Mouse (Mus musculus) heart, embryonic 10.5 days (tissue): ENCODE data around the gene Map2k4. TPM values are rescaled to one million over a fixed set of nuclear protein-coding genes. Genes with fewer than 3 reads are reported as not detected.
A peak's percentile ranks its signal among the peaks of the same experiment; 100 is the strongest.

ENCODE experiments used
- DNase-seq: peaks from one replicate; pipeline ENCODE4 v3.0.0-alpha.2; 2017; ENCODE audit warnings: low spot score
- H3K27ac ChIP-seq: fragments of 300-500 bp; sonication (generic); 2 replicates; pipeline ENCODE4 v1.5.1; 2016; ENCODE audit warnings: mild to moderate bottlenecking
- H3K27me3 ChIP-seq: fragments of 300-500 bp; sonication (generic); 2 replicates; pipeline ENCODE4 v1.6.1; 2016; ENCODE audit warnings: mild to moderate bottlenecking; ENCODE audit not compliant: poor library complexity, insufficient read depth, severe bottlenecking
- H3K36me3 ChIP-seq: fragments of 300-500 bp; sonication (generic); 2 replicates; pipeline ENCODE4 v1.6.1; 2016; ENCODE audit warnings: mild to moderate bottlenecking, moderate library complexity
- H3K4me1 ChIP-seq: fragments of 300-500 bp; sonication (generic); 2 replicates; pipeline ENCODE4 v1.6.1; 2016; ENCODE audit warnings: mild to moderate bottlenecking
- H3K4me3 ChIP-seq: fragments of 300-500 bp; sonication (generic); 2 replicates; pipeline ENCODE4 v1.5.1; 2016; ENCODE audit warnings: mild to moderate bottlenecking, moderate library complexity
- H3K9me3 ChIP-seq: fragments of 300-500 bp; sonication (generic); 2 replicates; pipeline ENCODE4 v1.6.1; 2016; ENCODE audit warnings: mild to moderate bottlenecking, moderate library complexity
- WGBS: fragments of 180-500 bp; shearing (Covaris S2); methylation state at CpG from one replicate; pipeline ENCODE4 v1.1.7; 2016; 5-methylcytosine and 5-hydroxymethylcytosine counted together
- microRNA counts: library from miRNA; unstranded; fragments of <30 nt; microRNA quantifications from one replicate; lab custom pipeline; 2017
- microRNA-seq: library from miRNA; unstranded; fragments of <30 nt; microRNA quantifications from one replicate; pipeline ENCODE4, GENCODE M21; 2017
- polyA plus RNA-seq: library from polyadenylated mRNA; unstranded; fragments of >200 nt; fragmentation: Nextera tagmentation; extraction: Ambion mirVana; gene quantifications from 2 replicates; pipeline ENCODE4 v1.2.1, GENCODE M21; 2016

Gene Map2k4
- polyA plus RNA-seq, 1 experiment from 2014 or later = 71.2 TPM

DNA sequence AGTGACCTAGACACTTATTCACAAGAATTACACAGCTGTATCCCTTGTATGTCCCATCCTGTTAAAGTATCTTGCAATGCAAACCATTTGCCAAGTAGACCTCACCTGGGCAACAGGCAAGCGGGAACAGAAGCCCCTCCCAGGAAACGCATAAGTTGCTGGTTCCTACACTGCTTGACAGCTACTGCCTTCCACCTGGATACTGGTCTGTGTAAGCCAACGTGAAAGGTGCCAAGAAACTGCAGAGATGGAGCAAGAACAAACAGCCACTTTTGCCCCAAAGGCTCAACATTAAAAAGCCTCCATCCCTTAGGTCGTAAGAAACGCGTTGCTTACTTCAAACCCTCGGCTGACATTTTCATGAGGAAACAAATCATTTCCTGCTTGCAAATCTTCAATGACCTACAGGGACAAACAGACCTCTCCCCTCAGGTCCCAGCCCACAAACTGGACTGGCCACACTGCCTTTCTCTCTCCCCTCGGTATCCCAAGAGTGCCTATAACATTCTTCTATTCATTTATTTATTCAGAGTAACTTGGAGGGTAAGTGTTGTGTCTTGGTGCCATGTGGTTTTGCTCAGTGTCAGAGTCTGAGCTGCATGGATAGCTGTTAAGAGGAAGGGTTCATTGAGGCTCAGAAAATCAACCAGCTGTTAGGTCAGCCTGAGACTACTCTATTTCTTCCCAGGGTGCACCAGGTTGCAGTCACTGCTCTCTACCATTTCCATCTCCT is 126.1 kb downstream of the Map2k4 start:
- Histone ChIP-seq H3K36me3 (no peaks in the 10 kb centered on the region), H3K4me1 (0 out of 2 replicates have a peak, but pooled peaks cover 4% of the 10 kb centered on the region), H3K4me3 (no peak overlapping the region), H3K27ac (no peak overlapping the region), H3K27me3 (no peaks in the 10 kb centered on the region), H3K9me3 (no peaks in the 10 kb centered on the region)
- DNase-seq = no peak
- 76% methylated on average over 8 of the region's 8 CpGs for WGBS

DNA sequence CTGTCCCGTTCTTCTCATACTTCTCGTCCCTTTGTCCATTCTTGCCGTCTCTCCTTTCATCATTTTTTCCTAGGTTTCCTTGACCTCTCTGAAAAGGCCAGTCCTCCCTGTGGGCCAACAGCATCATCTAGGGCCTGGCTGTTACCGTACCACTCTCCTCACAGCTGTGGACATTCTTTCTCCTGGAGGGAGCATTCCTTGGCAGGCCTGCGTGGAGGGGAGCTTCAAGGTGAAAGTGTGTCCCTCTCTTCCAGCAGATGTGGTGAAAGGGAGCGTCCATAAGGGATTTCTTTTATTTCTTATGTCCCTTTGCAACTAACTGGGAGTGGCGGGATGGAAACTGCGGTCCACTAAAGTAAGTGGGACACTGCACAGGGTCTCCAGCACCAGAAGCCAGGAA is 134.2 kb downstream of the Map2k4 start:
- peaks cover 43% of the 10 kb centered on the region for H3K4me1 ChIP-seq
- H3K36me3 ChIP-seq = no peaks in the 10 kb centered on the region
- no peak overlapping the region for H3K4me3 ChIP-seq
- H3K9me3 ChIP-seq = no peaks in the 10 kb centered on the region
- DNase-seq = no peak
- 68% methylated on average over 8 of the region's 8 CpGs for WGBS
- H3K27me3 ChIP-seq = no peaks in the 10 kb centered on the region
- H3K27ac ChIP-seq = peak overlapping the region; percentile 63; the same call in 1 of the 2 replicates

DNA sequence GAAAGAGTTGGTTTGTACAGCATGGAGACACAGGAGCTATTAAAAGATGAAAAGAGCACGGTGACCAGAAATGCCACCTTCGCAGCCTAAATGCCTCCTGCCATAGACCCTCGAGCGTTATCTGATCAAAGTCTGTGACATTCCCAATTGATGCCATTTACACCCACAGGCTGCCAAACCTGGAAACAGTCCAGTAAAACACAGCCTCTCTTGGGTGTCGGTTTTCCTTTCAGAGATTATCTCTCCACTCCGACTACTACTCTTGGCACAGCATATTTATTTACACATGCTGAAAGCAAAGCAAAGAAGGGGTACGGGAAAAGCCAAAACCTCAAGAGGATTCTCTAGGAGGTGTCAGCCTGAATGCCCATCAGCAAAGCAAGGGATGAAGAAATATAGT is 136.7 kb downstream of the Map2k4 start:
- WGBS = 36% methylated on average over 7 of the region's 7 CpGs
- peaks cover 64% of the 10 kb centered on the region for H3K4me1 ChIP-seq
- H3K9me3 ChIP-seq = no peaks in the 10 kb centered on the region

DNA sequence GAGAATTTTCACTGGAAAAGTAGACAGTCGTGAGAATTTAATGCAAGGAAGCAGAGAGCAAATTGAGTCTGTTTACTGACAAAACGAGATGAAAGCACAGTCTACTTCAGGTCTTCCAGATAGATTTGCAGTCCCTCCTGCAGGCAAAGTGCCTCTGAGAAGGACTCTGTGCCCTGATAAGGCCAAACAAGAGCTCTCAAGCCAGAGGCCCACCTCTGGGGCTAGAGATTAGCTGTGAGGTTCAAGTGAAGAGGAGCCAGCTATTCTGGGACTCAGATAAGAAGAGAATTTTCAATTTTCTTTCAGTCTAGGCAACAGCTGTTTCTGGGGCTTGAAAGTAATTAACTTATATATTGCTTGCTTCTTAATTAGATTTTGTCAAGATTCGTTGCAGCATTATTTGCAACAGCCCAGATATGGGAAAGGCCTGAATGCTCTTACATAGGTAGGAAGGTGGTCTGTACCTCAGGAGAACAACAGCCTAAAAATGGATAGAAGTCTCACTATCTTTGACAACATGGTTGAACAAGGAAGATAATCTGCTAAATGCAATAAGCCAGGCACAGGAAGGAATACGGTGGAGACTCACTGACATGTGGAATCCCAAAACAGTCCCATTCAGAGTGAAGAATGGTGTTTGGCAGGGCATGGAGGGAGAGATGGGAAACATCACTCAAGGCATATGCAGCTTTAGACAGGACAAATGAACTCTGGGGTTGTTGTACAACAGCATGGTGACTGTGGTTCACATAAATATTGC is 138.0 kb downstream of the Map2k4 start:
- Histone ChIP-seq H3K27me3 (no peaks in the 10 kb centered on the region), H3K4me1 (peaks cover 75% of the 10 kb centered on the region), H3K36me3 (no peaks in the 10 kb centered on the region), H3K9me3 (no peaks in the 10 kb centered on the region), H3K27ac (peak overlapping the region; percentile 86), H3K4me3 (peak overlapping the region; percentile 37)
- 14% methylated on average over 4 of the region's 4 CpGs for WGBS
- peak; percentile 92 for DNase-seq

More for the DNA sequence above, 136.7 kb downstream of the Map2k4 start:
- Histone ChIP-seq H3K27ac (peak overlapping the region; percentile 86), H3K4me3 (no peak overlapping the region), H3K36me3 (no peaks in the 10 kb centered on the region), H3K27me3 (no peaks in the 10 kb centered on the region)
- no peak for DNase-seq

DNA sequence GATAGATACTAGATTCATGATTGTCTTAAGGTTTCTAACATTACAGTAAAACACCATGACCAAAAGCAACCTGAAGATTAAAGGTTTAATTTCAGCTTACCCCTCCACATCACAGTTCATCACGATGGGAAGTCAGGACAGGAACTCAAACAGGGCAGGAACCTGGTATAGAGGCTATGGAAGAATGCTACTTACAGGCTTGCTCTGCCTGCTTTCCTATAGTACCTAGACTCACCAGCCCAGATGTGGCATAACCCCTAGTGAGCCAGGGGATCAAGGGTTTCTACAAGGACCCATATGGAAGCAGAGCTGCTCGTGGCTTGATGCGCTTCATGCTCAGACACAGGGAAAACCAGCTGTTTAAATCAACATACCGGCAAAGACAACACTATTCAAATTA is 138.6 kb downstream of the Map2k4 start:
- Histone ChIP-seq H3K9me3 (no peaks in the 10 kb centered on the region), H3K27me3 (no peaks in the 10 kb centered on the region), H3K36me3 (no peaks in the 10 kb centered on the region), H3K4me3 (peak overlapping the region; percentile 37), H3K4me1 (peaks cover 76% of the 10 kb centered on the region), H3K27ac (peak overlapping the region; percentile 86)
- 27% methylated on average over 4 of the region's 4 CpGs for WGBS
- no peak for DNase-seq

DNA sequence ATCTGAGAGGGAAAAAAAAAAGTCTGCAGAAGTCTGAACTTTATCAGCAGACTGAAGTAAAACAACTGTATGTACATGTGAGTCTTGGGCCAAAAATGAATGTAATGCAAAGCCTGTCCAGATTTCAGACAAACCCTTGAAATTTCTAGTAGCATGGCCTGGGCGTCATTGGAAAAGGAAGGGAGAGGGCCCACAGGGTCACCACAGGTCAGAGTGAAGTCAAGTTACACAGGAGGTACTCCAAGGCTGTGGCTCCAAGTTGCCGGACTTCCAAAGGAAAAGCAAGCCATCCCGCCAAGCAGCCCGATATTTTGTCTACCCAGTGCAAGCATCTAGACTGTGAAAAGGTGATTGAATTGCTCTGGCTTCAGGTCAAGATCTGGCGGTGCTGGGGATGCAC is 141.8 kb downstream of the Map2k4 start:
- H3K27me3 ChIP-seq = no peaks in the 10 kb centered on the region
- H3K4me1 ChIP-seq = peaks cover 63% of the 10 kb centered on the region
- H3K4me3 ChIP-seq = no peak overlapping the region
- no peaks in the 10 kb centered on the region for H3K36me3 ChIP-seq
- DNase-seq = no peak
- WGBS = 76% methylated on average over 5 of the region's 5 CpGs
- H3K27ac ChIP-seq = peak overlapping the region; percentile 86
- H3K9me3 ChIP-seq = no peaks in the 10 kb centered on the region

DNA sequence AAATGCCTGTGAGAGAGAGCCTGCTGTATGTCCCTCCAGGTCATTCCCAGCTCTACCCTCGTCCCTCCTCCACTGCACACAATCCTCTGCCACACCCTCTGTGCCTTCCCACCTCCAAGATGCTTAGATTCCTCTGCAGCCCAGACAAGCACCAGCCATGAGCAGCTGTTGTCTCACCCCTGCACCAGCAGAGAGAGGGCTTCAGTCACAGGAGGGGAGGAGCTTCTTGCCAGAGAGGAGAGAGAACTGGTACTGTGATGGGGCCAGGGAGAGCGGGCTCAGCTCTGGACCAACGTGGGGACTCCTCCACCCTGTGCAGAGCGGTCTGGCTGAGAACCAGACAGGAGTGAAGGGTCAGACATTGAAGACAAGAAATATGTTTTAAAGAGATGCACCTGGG is 143.6 kb downstream of the Map2k4 start:
- Histone ChIP-seq H3K9me3 (no peaks in the 10 kb centered on the region), H3K4me3 (no peak overlapping the region), H3K27me3 (no peaks in the 10 kb centered on the region), H3K36me3 (no peaks in the 10 kb centered on the region), H3K4me1 (peaks cover 52% of the 10 kb centered on the region), H3K27ac (peak overlapping the region; percentile 69)
- DNase-seq = peak; percentile 79
- WGBS = 40% methylated on average over 4 of the region's 4 CpGs

DNA sequence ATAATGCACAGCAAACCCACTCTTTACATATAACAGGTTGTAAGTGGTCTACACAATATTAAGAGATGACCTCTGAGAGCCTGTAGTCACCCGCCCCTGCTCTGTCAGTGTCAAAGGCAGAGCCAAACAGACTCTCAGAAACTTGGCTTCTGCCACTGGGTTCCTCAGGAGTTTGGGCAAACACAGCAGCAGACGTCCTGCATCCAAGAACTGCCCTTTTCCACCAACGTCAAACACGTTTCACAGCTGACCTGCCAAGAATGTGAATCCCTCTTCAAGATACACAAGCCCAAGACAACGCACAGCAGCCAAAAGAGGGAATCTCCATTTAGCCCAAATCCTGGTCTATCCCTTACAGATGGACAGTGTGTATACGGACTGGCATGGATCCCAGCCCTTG is 147.8 kb downstream of the Map2k4 start:
- Histone ChIP-seq H3K36me3 (no peaks in the 10 kb centered on the region), H3K9me3 (no peaks in the 10 kb centered on the region), H3K27ac (0 out of 2 replicates have a peak overlapping the region, but pooled peaks have one; percentile 47), H3K4me1 (peaks cover 38% of the 10 kb centered on the region), H3K27me3 (no peaks in the 10 kb centered on the region), H3K4me3 (no peak overlapping the region)
- WGBS = 78% methylated on average over 6 of the region's 6 CpGs
- no peak for DNase-seq

MicroRNAs within 50 kb of the gene (microRNA counts, 519-probe panel; counts per million panel counts)
- not detected for microRNA mmu-miR-744 (lab: Ali Mortazavi, UCI)

Small RNA genes within 50 kb of the gene (microRNA-seq; reads per million reads assigned to microRNA genes)
- 6,384 reads per million, percentile 92 among the genes with 10 or more reads in this experiment for gene Mir744

Other genes with a start within 250 kb of the Map2k4 start
- gene Zkscan6, start 18.9 kb upstream of the Map2k4 start, polyA plus RNA-seq = 10.9 and 12.0 TPM in 2 replicates